Mouse (Mus musculus): Measurements from ENCODE around the gene Rdh5. TPM values are rescaled to one million over a fixed set of nuclear protein-coding genes. Genes with fewer than 3 reads are reported as not detected.

The Rdh5 gene
- total RNA-seq, 2 experiments from 2014 or later, result 7.1 to 8.1 TPM

DNA sequence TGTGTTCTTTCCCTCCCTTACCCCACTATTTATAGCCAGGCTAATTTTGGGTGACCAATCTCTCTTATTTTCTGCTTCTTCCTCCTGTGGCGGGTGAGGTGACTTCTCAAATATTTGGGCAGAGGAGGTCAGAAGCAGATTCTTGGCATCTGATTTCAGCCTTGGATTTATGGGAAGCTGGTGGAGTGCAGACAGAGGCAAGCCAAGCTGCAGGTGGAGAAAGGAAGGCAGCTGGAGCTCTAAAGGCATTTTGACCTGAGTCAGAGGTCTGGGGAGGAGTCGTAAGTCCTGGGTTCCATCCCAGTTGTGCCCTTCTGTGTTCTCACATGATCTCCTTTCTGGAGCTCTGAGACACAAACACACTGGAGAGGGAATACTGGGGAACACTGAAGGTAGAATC lies 8.8 kb upstream of the Rdh5 start:
- no peak for DNase-seq (ENCODE audit: low spot score in 2 of 2)

DNA sequence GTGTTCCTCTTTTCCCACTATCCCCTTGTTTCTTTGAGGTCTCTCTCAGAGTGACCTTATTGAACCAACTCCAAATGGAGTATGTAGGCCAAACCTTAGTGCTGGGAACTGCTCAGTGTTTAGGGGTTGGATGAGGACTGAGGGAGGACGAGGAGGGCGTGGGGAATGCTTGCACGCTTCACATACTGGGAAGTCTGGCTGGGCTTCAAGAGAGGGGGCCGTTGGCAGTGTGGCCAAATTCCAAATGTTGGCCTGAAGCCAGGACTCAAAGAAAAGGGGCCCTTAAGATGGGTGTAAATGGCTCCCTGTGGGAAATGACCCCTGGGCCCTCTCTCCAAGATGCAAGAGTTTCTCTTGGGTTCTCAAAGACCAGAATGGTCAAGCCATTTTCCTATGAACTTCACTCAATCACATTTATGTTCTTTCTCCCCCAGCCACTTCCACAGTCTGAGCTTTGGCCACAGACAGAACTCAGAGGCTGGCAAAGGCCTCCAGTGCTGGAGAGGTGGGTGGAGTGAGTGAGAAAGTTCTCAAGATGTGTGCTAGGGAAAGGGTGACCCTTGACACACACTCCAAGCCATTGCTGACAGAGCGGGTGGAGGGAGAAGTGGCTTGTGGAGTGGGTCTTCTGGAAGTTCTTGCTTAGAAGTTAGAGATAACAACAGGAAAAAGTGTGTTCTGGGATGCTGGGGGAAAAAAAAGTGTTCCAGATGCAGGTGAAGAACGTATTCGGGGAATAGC lies 7.1 kb upstream of the Rdh5 start:
- no peak for DNase-seq (ENCODE audit: low spot score in 2 of 2)

DNA sequence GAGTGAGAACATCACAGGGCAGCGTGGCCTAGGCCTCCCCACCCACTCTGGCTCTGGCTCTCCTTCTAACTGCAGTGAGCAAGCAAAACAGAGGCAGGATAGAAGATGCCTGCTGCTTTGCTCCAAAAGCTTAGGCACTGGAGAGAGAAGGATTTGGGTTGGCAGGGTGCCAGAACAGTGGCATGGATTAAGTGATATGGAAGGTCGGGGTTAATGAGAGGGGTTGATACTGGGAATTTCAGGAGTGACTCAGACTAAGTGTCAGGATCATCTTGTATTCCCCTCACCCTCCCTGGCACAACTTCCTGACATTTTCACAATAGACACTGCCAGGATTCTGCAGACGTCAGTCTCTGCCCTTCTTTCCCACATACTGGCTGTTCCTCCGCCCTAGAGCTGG lies 5.7 kb upstream of the Rdh5 start:
- DNase-seq (ENCODE audit: low spot score in 2 of 2), result no peak

- no peak for DNase-seq (ENCODE audit: low spot score in 2 of 2)
Measured at GRCm38 (mm10) chr10:128923935-128924334, 1.2 kb upstream of the Rdh5 start, which contains the start of gene Bloc1s1. Bloc1s1 (minus strand) TSS chr10:128924035.

GRCm38 (mm10) chr10:128923013-128923691 lies 464 bp upstream of the Rdh5 start:
- peak; percentile 95 to 96 for DNase-seq (ENCODE audit: low spot score in 2 of 2)

- DNase-seq (ENCODE audit: low spot score in 2 of 2), result peak; percentile 44 to 52
Measured at GRCm38 (mm10) chr10:128921883-128922821, 536 bp downstream of the Rdh5 start.

- no peak for DNase-seq (ENCODE audit: low spot score in 2 of 2)
Measured at GRCm38 (mm10) chr10:128921251-128921650, 1.4 kb downstream of the Rdh5 start.

DNA sequence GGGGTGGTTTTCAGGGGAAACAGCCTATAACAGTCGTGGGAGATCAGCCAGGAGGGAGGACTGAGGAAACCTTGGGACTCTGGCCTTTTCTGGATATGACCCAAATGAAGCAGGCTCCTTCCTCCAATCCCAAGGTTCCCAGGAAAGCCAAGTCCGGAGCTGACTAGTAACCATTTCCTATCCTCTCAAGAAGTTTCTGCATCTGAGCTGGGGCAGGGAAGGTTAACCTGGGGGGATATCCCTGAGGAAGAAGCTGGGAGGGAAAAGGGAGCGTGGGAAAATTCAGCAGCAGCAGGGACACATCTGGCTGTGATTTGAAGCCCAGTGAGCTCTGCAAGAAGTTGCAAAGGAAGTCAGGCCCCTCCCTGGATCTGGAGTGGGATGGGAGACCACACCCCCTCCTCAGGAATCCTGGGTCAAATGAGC lies 1.9 kb downstream of the Rdh5 start:
- no peak for DNase-seq (ENCODE audit: low spot score in 2 of 2)

DNA sequence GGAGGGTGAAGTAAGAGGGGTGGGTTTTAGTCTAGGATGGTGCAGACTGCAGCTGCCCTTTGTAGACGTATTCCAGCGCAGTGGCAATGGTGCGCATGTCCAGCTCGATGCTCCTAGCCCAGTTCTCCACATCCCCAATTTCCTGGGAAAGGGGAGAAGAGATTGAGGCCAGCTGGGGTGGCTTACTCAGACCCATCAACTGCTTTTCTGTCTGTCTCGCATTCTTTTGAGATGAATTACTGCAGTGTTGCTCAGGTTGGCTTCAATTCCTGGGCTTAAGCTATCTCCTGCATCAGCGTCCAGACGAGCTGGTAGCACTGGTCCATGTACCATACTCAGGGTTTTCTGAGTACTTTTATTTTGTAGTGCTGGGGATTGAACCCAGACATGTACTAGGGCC lies 2.7 kb downstream of the Rdh5 start:
- no peak for DNase-seq (ENCODE audit: low spot score in 2 of 2)

DNA sequence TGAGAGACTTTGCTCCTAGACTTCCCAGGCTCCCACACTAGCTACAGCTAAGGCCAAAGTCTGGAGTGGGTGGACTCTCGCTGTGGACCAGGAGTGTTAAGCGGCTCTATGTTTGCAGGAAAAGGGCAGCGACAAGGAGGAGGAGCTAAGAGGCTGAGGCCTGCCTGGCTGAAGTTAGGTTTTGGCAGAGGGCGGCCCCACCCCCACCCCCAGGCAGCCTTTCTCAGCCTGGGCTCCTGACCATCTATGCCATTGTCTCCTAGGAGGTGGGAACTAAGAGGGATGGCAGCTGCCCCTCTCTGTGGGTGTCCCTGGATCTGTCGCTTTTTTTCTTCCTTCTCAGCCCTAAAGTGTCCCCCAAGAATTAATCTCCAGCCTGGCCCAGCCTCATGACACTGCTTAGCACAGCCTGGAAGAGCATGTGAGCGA lies 3.5 kb downstream of the Rdh5 start:
- DNase-seq (ENCODE audit: low spot score in 2 of 2), result no peak

DNA sequence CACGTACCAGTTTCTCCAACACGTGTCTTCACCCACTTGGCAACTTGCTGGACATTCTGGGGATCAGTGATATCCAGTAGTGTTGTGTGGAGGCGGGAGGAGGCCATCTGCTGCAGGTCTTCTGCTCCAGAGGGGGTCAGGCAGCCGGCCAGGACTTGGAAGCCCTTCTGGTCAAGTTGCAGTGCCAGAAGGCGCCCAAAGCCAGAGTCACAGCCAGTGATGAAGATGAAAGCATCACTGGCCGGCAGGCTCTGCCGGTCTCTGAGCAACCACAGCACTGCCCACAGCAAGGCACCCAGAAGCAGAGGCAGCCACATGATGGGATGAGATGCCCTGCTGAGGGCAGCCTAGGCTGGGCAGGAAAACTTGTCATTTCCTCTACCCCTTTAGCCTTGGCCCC lies 4.4 kb downstream of the Rdh5 start:
- no peak for DNase-seq (ENCODE audit: low spot score in 2 of 2)

GRCm38 (mm10) chr10:128917400-128917799 lies 5.3 kb downstream of the Rdh5 start:
- no peak for DNase-seq (ENCODE audit: low spot score in 2 of 2)

GRCm38 (mm10) chr10:128916665-128917064 lies 6.0 kb downstream of the Rdh5 start:
- no peak for DNase-seq (ENCODE audit: low spot score in 2 of 2)

DNA sequence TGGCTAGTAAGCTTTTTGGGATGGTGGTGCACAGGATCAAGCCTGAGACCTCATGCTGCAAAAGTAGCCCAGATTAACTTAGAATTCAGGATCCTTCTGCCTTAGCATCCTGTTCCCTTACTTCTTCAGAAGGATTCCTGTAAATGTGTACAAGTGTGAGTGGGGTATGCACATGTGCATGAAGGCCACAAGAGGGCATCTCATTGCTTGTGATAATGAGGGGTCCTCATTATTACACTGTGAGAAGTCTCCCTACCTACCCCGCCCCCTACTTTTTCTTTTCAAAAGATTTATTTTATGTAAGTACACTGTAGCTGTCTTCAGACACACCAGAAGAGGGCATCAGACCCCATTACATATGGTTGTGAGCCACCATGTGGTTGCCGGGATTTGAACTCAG lies 7.1 kb downstream of the Rdh5 start:
- DNase-seq (ENCODE audit: low spot score in 2 of 2), result no peak

DNA sequence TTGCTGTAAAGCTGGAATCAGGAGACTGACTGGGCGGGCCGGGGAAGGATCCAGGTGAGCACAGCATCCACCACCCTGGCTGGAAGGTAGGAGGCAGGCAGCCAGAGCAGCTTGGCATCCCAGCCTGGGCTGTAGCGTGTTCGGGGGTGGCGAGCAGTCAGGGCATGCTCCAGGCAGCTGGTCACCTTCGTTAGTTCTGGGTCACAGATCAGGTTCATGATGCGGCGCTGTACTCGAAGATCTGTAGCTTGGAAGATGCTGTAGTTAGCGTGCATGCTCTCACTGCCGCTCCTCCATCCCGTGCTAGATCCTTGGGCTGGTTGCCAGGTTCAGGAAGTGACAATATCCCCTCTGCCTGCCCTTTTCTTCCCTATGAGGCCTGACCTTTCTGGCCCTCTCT lies 9.0 kb downstream of the Rdh5 start:
- no peak for DNase-seq (ENCODE audit: low spot score in 2 of 2)

- peak; percentile 82 to 96 for DNase-seq (ENCODE audit: low spot score in 2 of 2)
Measured at GRCm38 (mm10) chr10:128913219-128913618, 9.5 kb downstream of the Rdh5 start.

DNA sequence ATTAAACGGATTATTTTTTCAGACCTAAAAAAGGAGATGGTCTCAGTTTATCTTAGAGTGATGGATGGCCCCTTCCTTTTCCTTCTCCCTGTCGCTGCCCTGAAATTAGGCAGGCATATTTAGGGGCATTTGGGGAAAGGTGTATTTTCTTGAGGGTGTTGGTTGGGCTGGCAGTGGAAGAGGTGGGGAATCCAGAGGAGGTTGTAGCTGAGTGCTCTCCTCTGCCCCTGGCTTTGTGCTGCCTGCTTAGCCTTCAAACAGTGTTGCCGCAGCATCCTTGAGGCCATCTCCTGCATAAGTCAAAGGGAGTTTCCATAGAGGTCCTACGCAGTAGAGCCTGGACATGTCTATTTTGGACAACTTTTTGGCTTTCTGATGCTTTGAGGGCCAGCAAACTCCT lies 9.9 kb downstream of the Rdh5 start:
- no peak for DNase-seq (ENCODE audit: low spot score in 2 of 2)

GRCm38 (mm10) chr10:128912268-128912667 lies 10.4 kb downstream of the Rdh5 start:
- no peak for DNase-seq (ENCODE audit: low spot score in 2 of 2)

- no peak for DNase-seq (ENCODE audit: low spot score in 2 of 2)
Measured at GRCm38 (mm10) chr10:128911430-128911829, 11.3 kb downstream of the Rdh5 start.

- no peak for DNase-seq (ENCODE audit: low spot score in 2 of 2)
Measured at GRCm38 (mm10) chr10:128910066-128910841, 12.4 kb downstream of the Rdh5 start.

DNA sequence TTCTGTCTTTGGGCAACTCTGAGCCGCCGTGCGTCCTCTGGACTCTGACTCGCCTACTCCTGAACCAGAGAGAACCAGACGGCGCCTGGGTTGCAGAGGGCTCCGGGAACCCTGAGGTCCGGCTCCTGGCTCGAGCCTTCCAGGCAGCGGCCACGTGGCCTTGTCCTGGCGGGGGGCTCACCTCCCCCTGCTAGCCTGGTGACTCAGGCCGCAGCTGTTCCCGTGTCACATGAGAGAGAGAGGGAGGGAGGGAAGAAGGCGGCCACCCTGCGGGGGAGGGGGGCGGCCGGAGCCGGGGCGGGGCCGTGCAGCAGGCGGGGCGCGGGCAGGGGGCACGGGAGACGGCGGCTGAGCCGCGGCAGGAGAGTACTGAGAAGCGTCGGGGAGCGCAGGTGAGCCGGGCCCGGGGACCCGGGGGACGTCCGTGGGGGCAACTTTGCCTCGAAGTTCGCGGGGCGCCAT lies 13.1 kb downstream of the Rdh5 start:
- DNase-seq (ENCODE audit: low spot score in 2 of 2), result peak; percentile 61 to 75
